Mouse (Mus musculus) forebrain, embryonic 13.5 days (tissue): ENCODE measurements at regions not wholly inside any gene's neighbourhood (a gene's known extent, or its start where the extent isn't known, plus 50 kb on each side); places are given as distances from the start of the nearest gene placed in this dataset.
"Not testable (repeated sequence)": the region's sequence is repeated elsewhere in the genome, so short reads cannot be mapped to it uniquely, and the experiment has no call there.

Source experiments
- ATAC-seq: fragments of 200-750 bp; cut with Nextera tagmentation; 2 replicates; pipeline ENCODE4 v1.8.0; 2017
- H3K27ac ChIP-seq: fragments of 300-500 bp; sonication (generic); 2 replicates; pipeline ENCODE4 v1.5.1; 2015; ENCODE audit warnings: inconsistent platforms, mild to moderate bottlenecking, moderate library complexity
- H3K27me3 ChIP-seq: fragments of 300-500 bp; sonication (generic); 2 replicates; pipeline ENCODE4 v1.6.1; 2015; ENCODE audit warnings: mild to moderate bottlenecking, inconsistent platforms
- H3K36me3 ChIP-seq: fragments of 300-500 bp; sonication (generic); 2 replicates; pipeline ENCODE4 v1.6.1; 2015; ENCODE audit warnings: mild to moderate bottlenecking, inconsistent platforms; ENCODE audit not compliant: poor library complexity, severe bottlenecking
- H3K4me1 ChIP-seq: fragments of 300-500 bp; sonication (generic); 2 replicates; pipeline ENCODE4 v1.6.1; 2015; ENCODE audit warnings: inconsistent platforms
- H3K4me2 ChIP-seq: fragments of 300-500 bp; sonication (generic); 2 replicates; pipeline ENCODE4 v1.6.1; 2015; ENCODE audit warnings: inconsistent platforms, mild to moderate bottlenecking, moderate library complexity
- H3K4me3 ChIP-seq: fragments of 300-500 bp; sonication (generic); 2 replicates; pipeline ENCODE4 v1.5.1; 2015; ENCODE audit warnings: mild to moderate bottlenecking, inconsistent platforms
- H3K9ac ChIP-seq: fragments of 300-500 bp; sonication (generic); 2 replicates; pipeline ENCODE4 v1.6.1; 2015; ENCODE audit warnings: mild to moderate bottlenecking, inconsistent platforms
- H3K9me3 ChIP-seq: fragments of 300-500 bp; sonication (generic); replicated peaks from 2 replicates; pipeline ENCODE4 v1.6.1; 2016; ENCODE audit warnings: inconsistent platforms
- WGBS: fragments of 180-500 bp; shearing (Covaris S2); methylation state at CpG from one replicate; pipeline ENCODE4 v1.1.7; 2015; 5-methylcytosine and 5-hydroxymethylcytosine counted together

DNA sequence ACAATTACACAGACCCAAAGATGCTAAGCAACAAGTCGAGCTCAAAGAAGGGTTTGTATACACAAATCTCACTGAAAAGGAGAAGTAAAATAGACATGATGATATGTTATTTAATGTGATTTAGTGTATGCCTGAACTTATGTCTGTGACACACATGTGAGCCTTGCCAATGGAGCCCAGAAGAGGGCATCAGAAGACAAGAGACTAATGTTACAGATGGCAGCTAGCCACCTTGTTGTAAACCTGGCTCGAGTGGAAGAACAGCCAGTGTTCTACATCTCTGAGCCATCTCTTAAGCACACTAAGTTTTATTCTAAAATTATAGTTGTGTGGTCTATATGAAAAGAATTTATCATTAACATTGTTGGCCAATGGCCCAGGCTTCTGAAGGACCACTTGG, 943.7 kb upstream of the Prmt6 start:
- no peak for ATAC-seq
- Histone ChIP-seq H3K9me3 (no peaks in the 10 kb centered on the region), H3K9ac (no peak overlapping the region), H3K4me1 (no peaks in the 10 kb centered on the region), H3K27ac (no peak overlapping the region), H3K36me3 (no peaks in the 10 kb centered on the region), H3K4me2 (no peak overlapping the region), H3K27me3 (no peaks in the 10 kb centered on the region), H3K4me3 (no peak overlapping the region)
- 67% methylated on average over 2 of the region's 2 CpGs for WGBS

DNA sequence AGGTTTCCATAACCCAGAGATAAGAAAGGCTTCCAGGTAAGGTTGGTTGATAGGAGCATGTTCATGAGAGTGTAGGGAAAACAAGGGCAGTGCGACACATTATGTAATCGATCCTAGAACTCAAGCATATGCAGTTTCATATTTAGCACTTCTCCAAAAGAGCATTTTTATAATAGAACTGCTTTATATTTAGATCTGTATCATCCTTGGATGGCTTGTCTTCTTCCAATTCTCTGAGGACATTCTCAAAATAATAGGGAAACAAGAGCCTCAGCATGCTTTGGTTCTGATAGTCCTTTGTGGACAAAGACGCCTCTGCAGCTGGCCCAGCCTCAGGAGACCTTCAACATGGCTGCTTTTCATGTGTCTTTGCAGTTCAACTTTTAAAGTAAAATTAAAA, 915.9 kb upstream of the Prmt6 start:
- Histone ChIP-seq H3K4me2 (no peak overlapping the region), H3K4me3 (no peak overlapping the region), H3K36me3 (no peaks in the 10 kb centered on the region), H3K27ac (no peak overlapping the region), H3K9ac (no peak overlapping the region), H3K4me1 (no peaks in the 10 kb centered on the region), H3K9me3 (no peaks in the 10 kb centered on the region), H3K27me3 (no peaks in the 10 kb centered on the region)
- WGBS, result 90% methylated on average over 3 of the region's 3 CpGs
- no peak for ATAC-seq

DNA sequence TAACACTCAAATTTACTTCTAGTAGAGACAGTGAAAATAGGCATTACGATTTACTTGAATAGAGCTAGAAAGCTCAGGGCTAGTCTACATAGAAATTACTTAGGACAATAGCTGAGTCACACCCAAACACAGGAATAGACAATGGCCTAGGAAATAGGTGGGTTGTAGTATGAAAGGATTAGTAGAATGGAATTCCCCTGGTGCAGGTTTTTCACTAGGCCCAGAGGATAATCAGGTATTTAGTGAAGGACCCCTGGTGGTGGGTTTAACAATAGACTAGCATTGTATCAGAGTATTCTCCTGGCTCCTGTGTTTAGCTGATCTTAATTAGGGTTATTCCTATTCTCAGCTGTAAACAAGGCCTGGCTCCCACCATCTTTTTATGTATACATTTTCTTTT, 890.4 kb upstream of the Prmt6 start:
- not testable (repeated sequence) for H3K9ac ChIP-seq, H3K27me3 ChIP-seq, H3K9me3 ChIP-seq, H3K4me1 ChIP-seq, ATAC-seq, H3K36me3 ChIP-seq, H3K4me3 ChIP-seq, H3K27ac ChIP-seq, H3K4me2 ChIP-seq
- 73% methylated on average over 1 of the region's 1 CpGs for WGBS

DNA sequence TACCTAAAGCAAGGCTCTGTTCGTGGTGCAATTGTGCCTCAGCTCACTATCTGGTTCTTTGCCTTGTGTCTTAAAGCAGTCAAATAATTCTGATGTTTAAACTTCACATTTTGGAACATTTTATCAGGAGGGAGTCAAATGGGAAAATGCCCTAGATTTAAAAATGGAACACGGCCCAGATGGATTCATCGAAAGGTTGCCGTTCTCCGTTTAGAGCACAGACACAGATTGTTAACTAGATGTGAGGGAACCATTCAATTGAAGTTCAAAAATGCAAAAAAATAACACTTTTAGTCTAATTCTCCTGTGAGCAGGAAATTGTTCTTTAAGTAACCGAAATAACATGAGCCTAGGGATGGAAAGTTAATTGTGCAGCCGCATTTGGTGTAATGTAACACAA, 858.2 kb upstream of the Prmt6 start:
- no peaks in the 10 kb centered on the region for H3K9me3 ChIP-seq
- no peak overlapping the region for H3K27ac ChIP-seq
- no peaks in the 10 kb centered on the region for H3K36me3 ChIP-seq
- ATAC-seq, result no peak
- H3K4me2 ChIP-seq, result no peak overlapping the region
- H3K4me3 ChIP-seq, result no peak overlapping the region
- 92% methylated on average over 7 of the region's 7 CpGs for WGBS
- H3K4me1 ChIP-seq, result no peaks in the 10 kb centered on the region
- H3K27me3 ChIP-seq, result no peaks in the 10 kb centered on the region
- H3K9ac ChIP-seq, result no peak overlapping the region

DNA sequence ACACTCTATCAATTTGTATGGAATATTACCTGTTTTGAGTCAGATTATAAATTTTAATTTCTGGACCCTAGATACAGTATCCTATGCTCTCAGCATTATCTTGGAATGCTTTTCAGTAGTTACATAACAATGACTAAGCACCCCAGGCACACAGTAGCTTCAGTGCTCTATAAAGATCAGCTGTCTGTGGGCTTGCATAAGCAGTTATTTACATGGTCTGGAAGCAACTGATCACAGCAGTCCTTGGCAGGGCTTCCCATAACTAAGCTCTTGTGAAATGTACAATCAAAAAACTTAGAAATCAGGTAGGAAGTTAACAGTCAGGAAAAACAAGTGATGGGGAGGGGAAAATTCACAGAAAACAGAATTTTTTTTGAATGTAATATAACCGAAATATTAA, 851.8 kb upstream of the Prmt6 start:
- Histone ChIP-seq H3K9me3 (no peaks in the 10 kb centered on the region), H3K36me3 (no peaks in the 10 kb centered on the region), H3K4me1 (no peaks in the 10 kb centered on the region), H3K27ac (no peak overlapping the region), H3K27me3 (no peaks in the 10 kb centered on the region), H3K9ac (no peak overlapping the region), H3K4me2 (no peak overlapping the region), H3K4me3 (no peak overlapping the region)
- ATAC-seq, result no peak
- WGBS, result 83% methylated on average over 1 of the region's 1 CpGs

DNA sequence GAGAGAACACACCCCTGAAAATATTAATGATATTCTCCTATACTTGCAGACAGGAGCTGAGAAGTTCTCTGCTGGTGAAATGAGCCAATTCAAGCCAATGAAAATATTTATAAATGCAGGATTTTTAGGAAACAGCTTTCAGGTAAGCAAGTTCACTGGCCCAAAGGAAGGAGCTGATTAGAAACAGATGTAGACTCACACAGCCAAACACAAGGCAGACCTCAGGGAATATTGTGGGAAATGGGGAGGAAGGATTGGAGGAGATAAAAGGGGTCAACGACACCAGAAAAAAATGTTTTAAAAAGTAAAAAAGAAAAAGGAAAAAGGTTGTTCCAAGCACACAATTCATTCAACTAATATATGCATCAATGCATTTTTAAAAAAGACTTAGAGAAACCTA, 823.5 kb upstream of the Prmt6 start:
- H3K36me3 ChIP-seq, result no peaks in the 10 kb centered on the region
- no peak overlapping the region for H3K9ac ChIP-seq
- no peaks in the 10 kb centered on the region for H3K4me1 ChIP-seq
- no peak overlapping the region for H3K4me2 ChIP-seq
- no peaks in the 10 kb centered on the region for H3K27me3 ChIP-seq
- WGBS, result 56% methylated on average over 1 of the region's 1 CpGs
- H3K9me3 ChIP-seq, result no peaks in the 10 kb centered on the region
- H3K27ac ChIP-seq, result no peak overlapping the region
- no peak overlapping the region for H3K4me3 ChIP-seq
- ATAC-seq, result no peak

DNA sequence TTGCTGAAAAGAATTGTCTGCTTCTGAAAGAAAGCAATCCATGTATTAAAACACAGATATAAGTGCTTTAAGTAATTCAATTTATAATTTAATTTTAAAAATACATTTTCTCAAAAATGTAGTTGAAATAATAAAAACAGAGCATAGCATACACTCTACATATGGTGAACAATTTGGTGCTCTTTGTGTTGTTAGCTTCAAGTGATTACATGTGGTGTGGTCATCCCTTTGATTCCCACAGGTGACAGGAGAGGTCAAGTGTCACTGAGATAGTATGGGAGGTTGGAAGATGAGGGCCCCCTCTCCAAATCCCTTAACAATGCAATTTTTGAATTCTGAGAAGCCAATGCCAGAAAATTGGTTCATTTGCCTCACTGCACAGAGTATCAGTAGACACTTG, 819.5 kb upstream of the Prmt6 start:
- no peaks in the 10 kb centered on the region for H3K9me3 ChIP-seq
- no peak overlapping the region for H3K4me2 ChIP-seq
- no peak overlapping the region for H3K9ac ChIP-seq
- no peaks in the 10 kb centered on the region for H3K27me3 ChIP-seq
- no peak overlapping the region for H3K4me3 ChIP-seq
- H3K4me1 ChIP-seq, result no peaks in the 10 kb centered on the region
- no peaks in the 10 kb centered on the region for H3K36me3 ChIP-seq
- ATAC-seq, result no peak
- H3K27ac ChIP-seq, result no peak overlapping the region

DNA sequence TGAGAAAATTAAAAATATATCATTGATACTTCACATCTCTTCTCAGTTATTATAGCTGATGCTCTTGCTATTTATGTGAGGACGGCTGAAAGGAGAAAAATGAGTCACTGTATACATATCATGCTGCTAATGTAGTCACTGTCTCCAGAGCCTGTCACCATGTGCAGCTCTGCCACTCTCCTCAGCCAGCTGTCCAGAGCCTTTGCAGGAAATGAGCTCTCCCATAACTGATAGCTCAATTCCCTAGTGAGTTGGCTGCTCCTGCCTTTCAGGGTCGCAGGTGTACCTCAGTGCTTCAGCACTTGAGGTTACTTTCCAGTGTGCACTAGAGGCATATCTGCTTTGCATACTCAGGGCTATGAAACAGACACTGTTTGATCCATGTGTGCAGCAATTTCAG, 819.0 kb upstream of the Prmt6 start:
- H3K27ac ChIP-seq, result no peak overlapping the region
- ATAC-seq, result peak; percentile 57; the same call in 1 of the 2 replicates
- H3K9ac ChIP-seq, result no peak overlapping the region
- H3K4me1 ChIP-seq, result no peaks in the 10 kb centered on the region
- H3K4me2 ChIP-seq, result no peak overlapping the region
- H3K27me3 ChIP-seq, result no peaks in the 10 kb centered on the region
- H3K4me3 ChIP-seq, result no peak overlapping the region
- H3K36me3 ChIP-seq, result no peaks in the 10 kb centered on the region
- WGBS, result 79% methylated on average over 2 of the region's 2 CpGs
- no peaks in the 10 kb centered on the region for H3K9me3 ChIP-seq

DNA sequence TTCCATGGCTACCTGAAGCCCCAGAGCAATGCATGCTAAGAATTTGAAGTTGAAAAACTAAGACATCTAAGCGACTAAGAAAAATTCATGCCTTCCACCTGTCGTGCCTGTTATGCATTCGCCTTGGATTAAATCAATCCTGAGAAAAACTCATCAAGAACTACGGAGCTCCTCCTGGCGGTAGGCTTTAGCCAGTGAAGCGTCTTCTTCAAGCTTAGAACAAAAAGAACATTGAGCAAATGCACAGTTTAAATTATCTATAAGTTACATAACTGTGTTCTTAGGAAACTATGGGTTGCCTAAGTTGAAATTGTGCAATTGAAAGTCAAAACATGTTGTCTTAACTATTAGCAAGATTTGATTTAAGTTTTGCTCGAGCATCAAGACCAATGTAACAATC, 818.4 kb upstream of the Prmt6 start:
- no peak overlapping the region for H3K4me3 ChIP-seq
- peak; percentile 74; the same call in 1 of the 2 replicates for ATAC-seq
- H3K9ac ChIP-seq, result no peak overlapping the region
- no peaks in the 10 kb centered on the region for H3K9me3 ChIP-seq
- H3K4me2 ChIP-seq, result no peak overlapping the region
- H3K36me3 ChIP-seq, result no peaks in the 10 kb centered on the region
- 21% methylated on average over 7 of the region's 7 CpGs for WGBS
- H3K4me1 ChIP-seq, result no peaks in the 10 kb centered on the region
- H3K27ac ChIP-seq, result no peak overlapping the region
- H3K27me3 ChIP-seq, result no peaks in the 10 kb centered on the region

DNA sequence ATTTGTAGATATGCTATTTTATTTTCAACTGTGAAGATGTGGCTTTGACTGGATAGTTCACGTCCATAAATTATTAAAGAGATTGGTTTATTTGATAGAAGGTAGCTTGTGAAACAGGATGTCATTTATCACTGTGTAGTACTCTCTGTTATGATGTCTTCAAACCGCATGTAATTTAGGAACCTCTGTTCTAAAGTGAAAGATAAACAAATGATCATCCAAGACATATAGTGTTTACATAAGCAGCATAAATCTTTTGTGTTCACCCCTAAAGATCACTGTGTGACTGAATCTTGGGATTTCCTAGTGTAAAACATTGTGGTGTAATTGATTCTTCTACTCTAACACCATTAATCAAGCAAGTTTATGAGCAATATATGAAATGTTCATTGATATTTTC, 798.8 kb upstream of the Prmt6 start:
- H3K4me3 ChIP-seq, result no peak overlapping the region
- no peaks in the 10 kb centered on the region for H3K9me3 ChIP-seq
- H3K27me3 ChIP-seq, result no peaks in the 10 kb centered on the region
- WGBS, result 86% methylated on average over 2 of the region's 2 CpGs
- no peak overlapping the region for H3K4me2 ChIP-seq
- ATAC-seq, result no peak
- no peaks in the 10 kb centered on the region for H3K36me3 ChIP-seq
- H3K27ac ChIP-seq, result no peak overlapping the region
- H3K4me1 ChIP-seq, result no peaks in the 10 kb centered on the region
- H3K9ac ChIP-seq, result no peak overlapping the region
